Comparison of ENCODE assay signal across 10 mouse cellular contexts in the genomic region with DNA sequence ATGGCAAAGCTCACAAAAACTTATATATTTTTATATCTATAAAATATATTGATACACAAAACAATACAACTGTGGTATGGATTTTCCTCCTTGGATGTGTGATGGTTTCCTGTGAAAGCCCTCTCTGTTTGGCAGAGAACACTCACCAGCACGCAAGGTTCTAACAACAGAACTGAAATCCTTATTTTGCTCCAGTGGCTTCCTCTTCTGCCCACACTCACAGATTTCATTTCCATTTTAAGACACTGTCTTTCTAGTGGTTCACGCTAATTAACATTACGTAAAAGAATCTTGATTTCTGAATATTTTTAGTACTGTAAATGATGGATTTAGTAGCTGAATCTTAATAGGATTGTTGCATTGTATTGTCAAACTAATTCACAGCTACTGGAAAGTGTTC.
"Had no signal": no experiment of that assay in that cellular context is flagged by ENCODE, and none has a peak within 500 bp of the region (broad histone marks: within the 10 kb centered on the region; RNA-seq: fewer than 3 reads in every experiment).

No protein-coding gene starts in this region.

- ATAC-seq: midbrain, embryonic 13.5 days; midbrain, embryonic 15.5 days had no signal

- DNase-seq: lung, adult 18-20 months; lung, embryonic 14.5 days; lung, postnatal 10 days; lung, postnatal 36 days; right cerebral cortex, postnatal 14 days; thymus, adult 18-20 months; thymus, postnatal 14 days; thymus, postnatal 36 days had no signal
